Mouse (Mus musculus) hindbrain, embryonic 12.5 days (tissue): ENCODE results near the gene Zbtb8os. TPM values are rescaled to one million over a fixed set of nuclear protein-coding genes. Genes with fewer than 3 reads are reported as not detected.

Experiments
- polyA plus RNA-seq: library from polyadenylated mRNA; unstranded; fragments of >200 nt; fragmentation: Nextera tagmentation; extraction: Ambion mirVana; gene quantifications from 2 replicates; pipeline ENCODE4 v1.2.1, GENCODE M21; 2016

Zbtb8os gene
- polyA plus RNA-seq, 1 experiment from 2014 or later: 33.8 TPM

Other genes starting within 250 kb of the Zbtb8os start
- gene Tmem54, start 230.1 kb upstream of the Zbtb8os start, polyA plus RNA-seq: 1.1 and 1.7 TPM in 2 replicates
- 8.8 and 12.1 TPM in 2 replicates for gene Hpca, start 213.7 kb upstream of the Zbtb8os start, polyA plus RNA-seq
- 3.9 and 6.2 TPM in 2 replicates for gene Fndc5, start 198.7 kb upstream of the Zbtb8os start, polyA plus RNA-seq
- gene S100pbp, start 146.0 kb upstream of the Zbtb8os start, polyA plus RNA-seq: 23.2 and 26.7 TPM in 2 replicates
- gene Yars, start 145.9 kb upstream of the Zbtb8os start, polyA plus RNA-seq: 98.1 and 104 TPM in 2 replicates
- 6.0 and 6.4 TPM in 2 replicates for gene C77080, start 74.3 kb upstream of the Zbtb8os start, polyA plus RNA-seq
- gene Sync, start 48.1 kb upstream of the Zbtb8os start, polyA plus RNA-seq: 1.7 and 1.8 TPM in 2 replicates
- gene Rbbp4, start 325 bp upstream of the Zbtb8os start, polyA plus RNA-seq: 465 and 467 TPM in 2 replicates
- 16.1 and 17.7 TPM in 2 replicates for gene Zbtb8a, start 42.4 kb downstream of the Zbtb8os start, polyA plus RNA-seq
- 6.0 and 6.4 TPM in 2 replicates for gene Zbtb8b, start 105.2 kb downstream of the Zbtb8os start, polyA plus RNA-seq
- gene Bsdc1, start 125.9 kb downstream of the Zbtb8os start, polyA plus RNA-seq: 33.0 TPM in 2 replicates
- gene Tssk3, start 155.3 kb downstream of the Zbtb8os start, polyA plus RNA-seq: not detected in 2 replicates
- 0.46 TPM in 1 of 2 replicates, not detected in the other for gene Fam229a, start 155.5 kb downstream of the Zbtb8os start, polyA plus RNA-seq
- gene Marcksl1, start 177.9 kb downstream of the Zbtb8os start, polyA plus RNA-seq: 1,978 and 2,031 TPM in 2 replicates
- 168 and 178 TPM in 2 replicates for gene Hdac1, start 207.0 kb downstream of the Zbtb8os start, polyA plus RNA-seq
- gene Lck, start 237.9 kb downstream of the Zbtb8os start, polyA plus RNA-seq: 6.4 and 7.1 TPM in 2 replicates
- gene Fam167b, start 242.9 kb downstream of the Zbtb8os start, polyA plus RNA-seq: 1.7 and 2.5 TPM in 2 replicates